Mouse (Mus musculus) MEL (cell line): ENCODE measurements around the gene Fdps. TPM values are rescaled to one million over a fixed set of nuclear protein-coding genes. Genes with fewer than 3 reads are reported as not detected.
A peak's percentile ranks its signal among the peaks of the same experiment; 100 is the strongest.

Source experiments
- DNase-seq: peaks from one replicate; pipeline ENCODE4 v3.0.0; 2011; ENCODE audit warnings: low read depth, low spot score
- H3K27ac ChIP-seq: 2 replicates; pipeline ENCODE4 v1.5.1; 2012; ENCODE audit warnings: low read depth, mild to moderate bottlenecking, control low read depth, low read length, moderate library complexity; ENCODE audit not compliant: control insufficient read depth
- H3K27me3 ChIP-seq, 2 experiments: fragments of 150-350 bp in 1 of 2; sonication (generic) in 1 of 2; 2 replicates each; pipeline ENCODE4 v1.6.1; 2012; ENCODE audit warnings: low read length in 2 of 2, mild to moderate bottlenecking in 2 of 2, improper control_type of control experiment in 1 of 2, moderate library complexity in 1 of 2; ENCODE audit not compliant: insufficient read depth in 2 of 2, control insufficient read depth in 1 of 2
- H3K36me3 ChIP-seq, 2 experiments: 2 replicates each; pipeline ENCODE4 v1.6.1; 2012 to 2014; ENCODE audit warnings: low read length in 2 of 2, improper control_type of control experiment in 1 of 2, inconsistent platforms in 1 of 2, mild to moderate bottlenecking in 1 of 2; ENCODE audit not compliant: insufficient read depth in 2 of 2, control insufficient read depth in 1 of 2
- H3K4me1 ChIP-seq, 2 experiments: fragments of 150-350 bp in 1 of 2; sonication (generic) in 1 of 2; 2 replicates each; pipeline ENCODE4 v1.6.1; 2012; ENCODE audit warnings: low read length in 2 of 2, improper control_type of control experiment in 1 of 2, mild to moderate bottlenecking in 1 of 2; ENCODE audit not compliant: insufficient read depth in 2 of 2, control insufficient read depth in 1 of 2
- H3K4me3 ChIP-seq, 2 experiments: fragments of 150-350 bp in 1 of 2; sonication (generic) in 1 of 2; 2 replicates each; pipeline ENCODE4 v1.5.1; 2012; ENCODE audit warnings: low read depth in 2 of 2, low read length in 2 of 2, mild to moderate bottlenecking in 2 of 2, moderate library complexity in 2 of 2, control low read depth in 1 of 2, improper control_type of control experiment in 1 of 2; ENCODE audit not compliant: control insufficient read depth in 1 of 2, insufficient read depth in 1 of 2
- H3K79me2 ChIP-seq: 2 replicates; pipeline ENCODE4 v1.6.1; 2012; ENCODE audit warnings: mild to moderate bottlenecking, low read length, moderate library complexity; ENCODE audit not compliant: control insufficient read depth, poor library complexity, insufficient read depth
- H3K9ac ChIP-seq: 2 replicates; pipeline ENCODE4 v1.6.1; 2012; ENCODE audit warnings: low read depth, mild to moderate bottlenecking, control low read depth, low read length, moderate library complexity; ENCODE audit not compliant: control insufficient read depth, poor library complexity, severe bottlenecking
- H3K9me3 ChIP-seq: fragments of 150-350 bp; sonication (generic); replicated peaks from 2 replicates; pipeline ENCODE4 v1.6.1; 2012; ENCODE audit warnings: mild to moderate bottlenecking, low read length, improper control_type of control experiment, moderate library complexity; ENCODE audit not compliant: insufficient read depth
- BHLHE40 ChIP-seq: IDR thresholded peaks from 2 replicates; pipeline ENCODE4 v1.6.1; 2012; ENCODE audit warnings: low read depth, mild to moderate bottlenecking, inconsistent platforms, low read length, improper control_type of control experiment, borderline replicate concordance
- CHD1 ChIP-seq: IDR thresholded peaks from 2 replicates; pipeline ENCODE4 v1.6.1; 2012; ENCODE audit warnings: low read depth, mild to moderate bottlenecking, inconsistent platforms, low read length, improper control_type of control experiment
- CHD2 ChIP-seq: IDR thresholded peaks from 2 replicates; pipeline ENCODE4 v1.6.1; 2011; ENCODE audit warnings: low read length, improper control_type of control experiment
- ELF1 ChIP-seq: IDR thresholded peaks from 2 replicates; pipeline ENCODE4 v1.6.1; 2014; ENCODE audit warnings: low read depth, mild to moderate bottlenecking, inconsistent platforms, low read length, improper control_type of control experiment, moderate library complexity
- GABPA ChIP-seq: IDR thresholded peaks from 2 replicates; pipeline ENCODE4 v1.6.1; 2012; ENCODE audit warnings: low read depth, mild to moderate bottlenecking, inconsistent platforms, low read length, improper control_type of control experiment, moderate library complexity
- GATA1 ChIP-seq: IDR thresholded peaks from 2 replicates; pipeline ENCODE4 v1.6.1; 2011; ENCODE audit warnings: low read depth, low read length, improper control_type of control experiment
- HCFC1 ChIP-seq: IDR thresholded peaks from 2 replicates; pipeline ENCODE4 v1.6.1; 2012; ENCODE audit warnings: low read depth, mild to moderate bottlenecking, inconsistent platforms, low read length, improper control_type of control experiment, moderate library complexity
- MAX ChIP-seq: IDR thresholded peaks from 2 replicates; pipeline ENCODE4 v1.6.1; 2011; ENCODE audit warnings: low read length, improper control_type of control experiment
- MAZ ChIP-seq: IDR thresholded peaks from 2 replicates; pipeline ENCODE4 v1.6.1; 2012; ENCODE audit warnings: low read depth, mild to moderate bottlenecking, inconsistent platforms, low read length, improper control_type of control experiment
- MEF2A ChIP-seq: IDR thresholded peaks from 2 replicates; pipeline ENCODE4 v1.6.1; 2014; ENCODE audit warnings: low read depth, mild to moderate bottlenecking, inconsistent platforms, low read length, improper control_type of control experiment; ENCODE audit not compliant: poor library complexity, insufficient replicate concordance, severe bottlenecking; ENCODE audit errors: extremely low read depth
- MXI1 ChIP-seq: IDR thresholded peaks from 2 replicates; pipeline ENCODE4 v1.6.1; 2011; ENCODE audit warnings: mild to moderate bottlenecking, low read depth, low read length, improper control_type of control experiment
- MYC ChIP-seq: IDR thresholded peaks from 2 replicates; pipeline ENCODE4 v1.6.1; 2011; ENCODE audit warnings: low read depth, mild to moderate bottlenecking, low read length, improper control_type of control experiment, moderate library complexity
- NELFE ChIP-seq: IDR thresholded peaks from 2 replicates; pipeline ENCODE4 v1.6.1; 2011; ENCODE audit warnings: low read depth, low read length, improper control_type of control experiment
- POLR2A ChIP-seq, 2 experiments: IDR thresholded peaks; 2 replicates each; pipeline ENCODE4 v1.6.1; 2011 to 2012; ENCODE audit warnings: low read length in 2 of 2, mild to moderate bottlenecking in 2 of 2, control low read depth in 1 of 2, improper control_type of control experiment in 1 of 2, low read depth in 1 of 2, moderate library complexity in 1 of 2; ENCODE audit not compliant: control insufficient read depth in 1 of 2, insufficient read depth in 1 of 2, poor library complexity in 1 of 2
- POLR2AphosphoS2 ChIP-seq: IDR thresholded peaks from 2 replicates; pipeline ENCODE4 v1.6.1; 2011; ENCODE audit warnings: low read length, improper control_type of control experiment
- POLR2AphosphoS5 ChIP-seq: IDR thresholded peaks from 2 replicates; pipeline ENCODE4 v1.6.1; 2012; ENCODE audit warnings: low read depth, borderline replicate concordance, mild to moderate bottlenecking, inconsistent platforms, low read length, moderate library complexity, mixed read lengths
- SIN3A ChIP-seq: IDR thresholded peaks from 2 replicates; pipeline ENCODE4 v1.6.1; 2012; ENCODE audit warnings: low read length, improper control_type of control experiment, inconsistent platforms
- TBP ChIP-seq: IDR thresholded peaks from 2 replicates; pipeline ENCODE4 v1.8.0; 2011; ENCODE audit warnings: low read depth, low read length, improper control_type of control experiment
- TCF12 ChIP-seq: IDR thresholded peaks from 2 replicates; pipeline ENCODE4 v1.6.1; 2014; ENCODE audit warnings: low read depth, mild to moderate bottlenecking, inconsistent platforms, low read length, improper control_type of control experiment, moderate library complexity
- UBTF ChIP-seq: IDR thresholded peaks from 2 replicates; pipeline ENCODE4 v1.6.1; 2012; ENCODE audit warnings: low read depth, mild to moderate bottlenecking, inconsistent platforms, low read length, improper control_type of control experiment, moderate library complexity, borderline replicate concordance; ENCODE audit not compliant: insufficient read depth
- USF1 ChIP-seq: IDR thresholded peaks from 2 replicates; pipeline ENCODE4 v1.6.1; 2014; ENCODE audit warnings: low read depth, mild to moderate bottlenecking, inconsistent platforms, low read length, improper control_type of control experiment, moderate library complexity
- USF2 ChIP-seq, 2 experiments: IDR thresholded peaks; 2 replicates each; pipeline ENCODE4 v1.6.1; 2011 to 2012; ENCODE audit warnings: improper control_type of control experiment in 2 of 2, low read length in 2 of 2, borderline replicate concordance in 1 of 2, inconsistent platforms in 1 of 2, low read depth in 1 of 2, mild to moderate bottlenecking in 1 of 2; ENCODE audit not compliant: insufficient read depth in 1 of 2
- ZKSCAN1 ChIP-seq: IDR thresholded peaks from 2 replicates; pipeline ENCODE4 v1.6.1; 2012; ENCODE audit warnings: low read depth, mild to moderate bottlenecking, inconsistent platforms, low read length, improper control_type of control experiment, moderate library complexity
- ZMIZ1 ChIP-seq: IDR thresholded peaks from 2 replicates; pipeline ENCODE4 v1.6.1; 2012; ENCODE audit warnings: low read depth, mild to moderate bottlenecking, inconsistent platforms, low read length, improper control_type of control experiment, moderate library complexity
- ZNF384 ChIP-seq: IDR thresholded peaks from 2 replicates; pipeline ENCODE4 v1.6.1; 2012; ENCODE audit warnings: low read depth, mild to moderate bottlenecking, inconsistent platforms, low read length, improper control_type of control experiment
- polyA plus RNA-seq, 2 experiments: library from polyadenylated mRNA; stranded (reverse) in 1 of 2; unstranded in 1 of 2; fragments of >175 nt in 1 of 2; fragments of >200 nt in 1 of 2; gene quantifications; 2 replicates each; pipeline versions ENCODE4 v1.2.1 to v1.2.4; 2012; ENCODE audit warnings: low replicate concordance in 2 of 2, low read depth in 1 of 2; ENCODE audit not compliant: insufficient read length in 2 of 2, insufficient read depth in 1 of 2, missing spikeins in 1 of 2
- total RNA-seq: library from RNA; depleted of rRNA; stranded (reverse); fragments of 300-350 nt; gene quantifications from 2 replicates; pipeline ENCODE4 v1.2.3, GENCODE M21; 2012

Gene Fdps
- total and polyA plus RNA-seq, 3 experiments, result 226 to 267 TPM; not detected in 1

- TF ChIP-seq ZKSCAN1 (no peak), MEF2A (0 out of 2 replicates have a peak, but pooled peaks have one; percentile 27), GATA1 (no peak), ZNF384 (no peak), ELF1 (peak; percentile 80)
- TF ChIP-seq, all 39 proteins: peak for 22
Observed at GRCm38 (mm10) chr3:89090694-89091655, 10.8 kb downstream of the Fdps start (continued).

GRCm38 (mm10) chr3:89089882-89090591 is 11.7 kb downstream of the Fdps start:
- Histone ChIP-seq H3K4me3 (peak overlapping the region; percentile 68 to 84), H3K36me3 (peaks cover 0 to 11% of the 10 kb centered on the region in 2 experiments; a peak in 2 of 4 replicates), H3K79me2 (peaks cover 2% of the 10 kb centered on the region), H3K9ac (peak overlapping the region; percentile 75), H3K9me3 (no peaks in the 10 kb centered on the region), H3K27me3 (no peaks in the 10 kb centered on the region), H3K27ac (peak overlapping the region; percentile 49), H3K4me1 (peaks cover 3 to 26% of the 10 kb centered on the region in 2 experiments; a peak in 3 of 4 replicates)
- peak; percentile 99 for DNase-seq
- TF ChIP-seq ZMIZ1, result peak; percentile 40; the same call in 1 of the 2 replicates
- TF ChIP-seq SIN3A, result peak; percentile 68
- TF ChIP-seq POLR2AphosphoS2, result peak; percentile 78; the same call in 1 of the 2 replicates
- TF ChIP-seq MAZ, result peak; percentile 53; the same call in 1 of the 2 replicates
- TF ChIP-seq MXI1, result peak; percentile 96
- TF ChIP-seq USF1, result peak; percentile 99
- TF ChIP-seq GABPA, result no peak
- peak; percentile 64 to 87 for TF ChIP-seq POLR2A (IDR thresholded peaks at IDR 0.05; ENCODE audit: control insufficient read depth in 1 of 2, insufficient read depth in 1 of 2, low read depth in 1 of 2, low read length in 2 of 2, poor library complexity in 1 of 2)
- TF ChIP-seq BHLHE40, result no peak
- peak; percentile 42 for TF ChIP-seq TCF12
- no peak for TF ChIP-seq CHD2
- peak; percentile 86 for TF ChIP-seq MYC
- peak; percentile 46; the same call in 1 of the 2 replicates for TF ChIP-seq CHD1
- peak; percentile 99 for TF ChIP-seq MAX
- peak; percentile 76 for TF ChIP-seq HCFC1
- TF ChIP-seq UBTF, result no peak; the same call in 1 of the 2 replicates
- peak; percentile 89 for TF ChIP-seq TBP
- no peak for TF ChIP-seq POLR2AphosphoS5
- peak; percentile 55; the same call in 1 of the 2 replicates for TF ChIP-seq ELF1
- TF ChIP-seq USF2 (IDR thresholded peaks at IDR 0.05; ENCODE audit: borderline replicate concordance in 1 of 2, insufficient read depth in 1 of 2, low read depth in 1 of 2, low read length in 2 of 2), result peak; percentile 86 to 95
- peak; percentile 84 for TF ChIP-seq NELFE
